Mouse (Mus musculus): ENCODE measurements around the gene Mok. TPM values are rescaled to one million over a fixed set of nuclear protein-coding genes. Genes with fewer than 3 reads are reported as not detected.
"Not testable (repeated sequence)": the region's sequence is repeated elsewhere in the genome, so short reads cannot be mapped to it uniquely, and the experiment has no call there.

Mok gene
- polyA plus RNA-seq, 1 experiment from 2014 or later: 0.22 TPM

DNA sequence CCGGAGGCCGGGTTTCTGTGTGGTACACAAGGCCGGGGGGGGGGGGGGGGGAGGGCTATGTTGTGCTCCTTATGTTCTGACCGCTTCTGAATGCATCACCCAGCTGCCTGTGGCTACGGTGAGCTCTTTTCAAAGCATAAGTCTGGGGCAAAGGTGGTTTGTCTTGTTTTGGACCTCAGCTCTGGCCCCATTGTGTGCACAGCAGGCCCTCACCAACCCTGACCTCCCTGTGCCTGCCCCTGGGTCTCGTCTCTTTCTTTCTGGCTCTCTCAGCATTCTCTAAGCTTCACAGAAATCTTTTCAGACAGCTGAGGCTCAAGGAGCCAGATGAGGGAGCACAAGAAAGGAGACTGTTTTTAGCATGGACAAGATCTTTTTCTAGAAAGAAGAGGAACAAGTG, 24.8 kb upstream of the Mok start:
- 62% methylated on average over 5 of the region's 6 CpGs for WGBS (ENCODE audit: insufficient replicate concordance)
- H3K27me3 ChIP-seq: no peaks in the 10 kb centered on the region
- H3K9me3 ChIP-seq (replicated peaks): no peaks in the 10 kb centered on the region
- no peak overlapping the region for H3K4me3 ChIP-seq (replicated peaks)
- no peak overlapping the region for H3K9ac ChIP-seq
- H3K36me3 ChIP-seq (replicated peaks): peaks cover 23% of the 10 kb centered on the region
- peak; percentile 22; the same call in 1 of the 2 replicates for ATAC-seq (ENCODE audit: insufficient read depth)
- peaks cover 34% of the 10 kb centered on the region for H3K4me1 ChIP-seq (replicated peaks)
- H3K27ac ChIP-seq (replicated peaks): peak overlapping the region; percentile 61
- H3K4me2 ChIP-seq: no peak overlapping the region

DNA sequence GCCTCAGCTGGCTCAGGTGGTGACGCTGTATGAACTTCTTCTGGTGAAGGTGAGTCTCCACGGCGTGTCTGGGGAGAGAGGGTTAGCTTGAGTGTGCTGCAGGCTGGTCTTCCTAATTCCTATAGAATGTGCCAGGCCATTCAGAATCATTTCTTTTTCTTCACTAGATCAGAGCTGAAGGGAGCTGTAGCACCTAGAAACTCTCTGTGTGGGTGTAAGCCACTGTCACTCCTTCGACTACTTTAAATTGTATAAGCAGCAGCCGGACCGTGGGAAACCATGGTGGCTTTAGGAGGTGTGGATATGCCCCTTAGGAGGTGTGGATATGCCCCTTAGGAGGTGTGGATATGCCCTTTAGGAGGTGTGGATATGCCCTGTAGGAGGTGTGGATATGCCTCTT, 23.3 kb upstream of the Mok start:
- WGBS (ENCODE audit: insufficient replicate concordance): 75% methylated on average over 6 of the region's 6 CpGs
- H3K4me2 ChIP-seq: no peak overlapping the region
- H3K27me3 ChIP-seq: no peaks in the 10 kb centered on the region
- H3K9me3 ChIP-seq (replicated peaks): no peaks in the 10 kb centered on the region
- H3K36me3 ChIP-seq (replicated peaks): peaks cover 15% of the 10 kb centered on the region
- H3K9ac ChIP-seq: no peak overlapping the region
- no peak overlapping the region for H3K27ac ChIP-seq (replicated peaks)
- no peak for ATAC-seq (ENCODE audit: insufficient read depth)
- H3K4me1 ChIP-seq (replicated peaks): peaks cover 20% of the 10 kb centered on the region
- H3K4me3 ChIP-seq (replicated peaks): no peak overlapping the region

DNA sequence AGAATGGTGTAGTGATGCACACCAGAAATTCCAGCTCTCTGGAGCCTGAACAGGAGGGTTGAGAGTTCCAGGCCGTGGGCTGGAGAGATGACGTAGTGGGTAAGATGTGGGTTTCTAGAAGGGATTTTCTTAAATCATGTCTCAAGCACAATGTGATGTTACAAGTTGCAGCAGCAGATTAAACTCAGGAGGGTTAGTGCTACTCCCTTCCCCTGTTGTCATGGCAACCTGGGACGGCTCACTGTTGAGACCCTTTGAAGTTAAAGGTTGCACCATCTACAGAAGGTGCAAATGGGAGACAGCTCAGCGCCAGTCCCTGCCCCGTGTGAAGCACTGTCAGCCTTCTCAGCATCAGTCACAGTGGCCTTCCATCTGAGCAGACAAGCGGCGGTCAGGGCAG, 20.5 kb upstream of the Mok start:
- 74% methylated on average over 7 of the region's 7 CpGs for WGBS (ENCODE audit: insufficient replicate concordance)
- no peak overlapping the region for H3K9ac ChIP-seq
- H3K4me2 ChIP-seq: no peak overlapping the region
- H3K27ac ChIP-seq (replicated peaks): no peak overlapping the region
- H3K27me3 ChIP-seq: no peaks in the 10 kb centered on the region
- no peak overlapping the region for H3K4me3 ChIP-seq (replicated peaks)
- 0 out of 2 replicates have a peak, but pooled peaks cover under 1% of the 10 kb centered on the region for H3K36me3 ChIP-seq (replicated peaks)
- no peaks in the 10 kb centered on the region for H3K9me3 ChIP-seq (replicated peaks)
- H3K4me1 ChIP-seq (replicated peaks): peaks cover 20% of the 10 kb centered on the region
- ATAC-seq (ENCODE audit: insufficient read depth): no peak

DNA sequence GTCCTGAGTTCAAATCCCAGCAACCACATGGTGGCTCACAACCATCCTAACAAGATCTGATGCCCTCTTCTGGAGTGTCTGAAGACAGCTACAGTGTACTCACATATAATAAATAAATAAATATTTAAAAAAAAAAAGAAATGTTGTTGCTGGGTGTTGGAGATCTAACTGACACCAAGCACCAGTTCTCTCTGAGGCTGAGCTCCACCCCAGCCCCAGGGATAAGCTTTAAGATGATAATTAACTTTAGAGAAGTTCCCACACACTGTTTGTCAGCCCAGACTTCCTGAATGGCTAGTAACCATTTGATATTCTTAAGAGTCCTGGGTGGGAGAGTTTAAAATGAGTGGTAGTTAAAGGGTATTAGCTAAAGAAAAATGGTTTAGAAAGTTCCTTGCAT, 19.6 kb upstream of the Mok start:
- Histone ChIP-seq H3K9me3 (replicated peaks) (no peaks in the 10 kb centered on the region), H3K36me3 (replicated peaks) (peaks cover 10% of the 10 kb centered on the region), H3K9ac (no peak overlapping the region), H3K27me3 (no peaks in the 10 kb centered on the region), H3K4me2 (no peak overlapping the region), H3K4me3 (replicated peaks) (no peak overlapping the region), H3K4me1 (replicated peaks) (peaks cover 22% of the 10 kb centered on the region), H3K27ac (replicated peaks) (no peak overlapping the region)
- ATAC-seq (ENCODE audit: insufficient read depth): no peak

DNA sequence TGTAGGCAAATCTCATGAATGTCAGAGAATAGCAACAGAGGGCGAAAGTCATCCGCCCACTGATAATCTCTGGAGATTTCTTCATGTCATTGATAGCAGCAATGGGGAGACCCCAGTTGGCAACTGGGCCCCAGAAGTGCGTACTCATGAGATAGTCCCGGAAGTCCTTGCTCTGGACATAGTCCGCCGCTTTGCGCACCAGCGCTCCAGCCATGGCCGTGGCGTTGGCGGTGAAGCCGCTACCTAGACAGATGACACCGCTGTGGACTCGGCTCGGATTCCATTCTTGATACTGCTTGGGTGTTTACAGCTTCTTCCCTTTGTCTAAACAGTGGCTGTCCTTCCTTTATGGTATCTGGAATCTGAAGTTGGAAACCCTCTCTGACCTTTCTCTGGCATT, 17.9 kb upstream of the Mok start:
- not testable (repeated sequence) for H3K9me3 ChIP-seq (replicated peaks); H3K4me3 ChIP-seq (replicated peaks); H3K27ac ChIP-seq (replicated peaks); ATAC-seq (ENCODE audit: insufficient read depth); H3K4me2 ChIP-seq; H3K9ac ChIP-seq; H3K27me3 ChIP-seq
- Histone ChIP-seq H3K4me1 (replicated peaks) (peaks cover 25% of the 10 kb centered on the region), H3K36me3 (replicated peaks) (peaks cover 14% of the 10 kb centered on the region)
- WGBS (ENCODE audit: insufficient replicate concordance): 89% methylated on average over 15 of the region's 15 CpGs

DNA sequence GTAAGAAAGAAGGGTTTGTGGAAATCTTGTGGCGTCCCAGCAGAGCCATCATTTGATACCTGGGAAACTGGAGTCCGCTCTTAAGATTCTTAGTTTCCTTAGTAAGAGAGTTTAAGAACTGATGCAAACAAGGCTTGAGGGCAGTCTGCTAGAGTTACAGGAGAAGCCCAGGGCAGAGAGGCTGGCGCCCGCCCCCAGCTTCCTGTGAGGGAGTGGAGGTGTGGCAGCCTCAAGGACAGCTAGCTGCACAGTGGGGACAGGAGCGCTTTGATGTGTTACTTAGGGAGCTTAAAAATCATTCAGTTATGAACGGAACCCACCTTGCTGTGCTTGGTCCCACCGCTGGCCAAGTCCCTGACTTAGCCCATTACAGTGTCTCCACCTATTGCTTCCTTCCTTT, 16.5 kb upstream of the Mok start:
- no peaks in the 10 kb centered on the region for H3K27me3 ChIP-seq
- no peak overlapping the region for H3K4me3 ChIP-seq (replicated peaks)
- no peak overlapping the region for H3K4me2 ChIP-seq
- H3K4me1 ChIP-seq (replicated peaks): peaks cover 30% of the 10 kb centered on the region
- H3K9ac ChIP-seq: no peak overlapping the region
- peaks cover 14% of the 10 kb centered on the region for H3K36me3 ChIP-seq (replicated peaks)
- H3K9me3 ChIP-seq (replicated peaks): no peaks in the 10 kb centered on the region
- no peak overlapping the region for H3K27ac ChIP-seq (replicated peaks)
- no peak for ATAC-seq (ENCODE audit: insufficient read depth)
- 50% methylated on average over 7 of the region's 7 CpGs for WGBS (ENCODE audit: insufficient replicate concordance)

DNA sequence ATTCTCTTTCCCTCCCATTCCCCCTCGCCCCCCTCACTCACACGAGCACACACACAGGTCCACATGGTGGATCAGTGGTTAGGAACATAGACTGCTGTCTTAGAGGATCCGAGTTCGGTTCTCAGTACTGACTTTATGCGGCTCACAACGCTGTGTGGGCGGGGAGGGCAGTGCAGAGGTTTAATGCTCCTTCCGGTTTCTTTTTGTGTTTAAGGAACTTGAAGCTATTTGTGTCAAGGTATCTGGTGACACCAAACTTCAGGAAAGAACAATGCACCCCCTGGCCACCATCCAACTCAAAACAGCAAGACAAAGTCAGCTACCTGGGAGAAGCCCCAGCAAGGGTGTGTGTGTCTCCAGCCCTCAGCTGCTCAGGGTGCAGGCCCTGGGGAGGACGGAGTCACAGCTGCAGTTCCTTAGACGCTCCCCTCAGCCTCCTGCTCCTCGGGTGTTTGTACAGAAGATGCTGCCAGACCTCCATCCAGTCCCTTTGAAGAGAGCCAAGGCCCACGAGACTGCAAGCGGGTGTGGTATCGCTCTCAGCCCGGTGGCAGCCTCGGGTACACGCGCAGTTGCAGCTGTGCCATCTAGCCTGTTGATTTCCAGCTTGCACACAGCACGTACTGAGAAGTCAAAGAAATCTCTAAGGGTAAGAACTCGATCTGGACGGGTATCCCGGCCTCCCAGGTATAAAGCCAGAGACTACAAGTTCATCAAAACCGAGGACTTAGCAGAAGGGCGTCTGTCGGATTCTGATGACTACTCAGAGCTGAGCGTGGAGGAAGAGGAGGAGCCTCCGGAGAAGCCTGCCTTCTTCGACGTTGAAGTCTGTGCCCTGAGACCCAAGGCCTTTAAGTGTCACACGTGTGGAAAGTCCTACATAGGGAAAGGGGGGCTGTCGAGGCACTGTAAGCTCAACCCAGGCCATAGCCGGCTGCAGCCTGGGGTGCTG, 14.3 kb upstream of the Mok start:
- Histone ChIP-seq H3K9ac (no peak overlapping the region), H3K4me2 (no peak overlapping the region; the same call in 1 of the 2 replicates), H3K4me3 (replicated peaks) (no peak overlapping the region), H3K4me1 (replicated peaks) (peaks cover 52% of the 10 kb centered on the region), H3K27me3 (no peaks in the 10 kb centered on the region), H3K9me3 (replicated peaks) (no peaks in the 10 kb centered on the region), H3K27ac (replicated peaks) (no peak overlapping the region), H3K36me3 (replicated peaks) (peaks cover 14% of the 10 kb centered on the region)
- WGBS (ENCODE audit: insufficient replicate concordance): 67% methylated on average over 32 of the region's 32 CpGs
- no peak for ATAC-seq (ENCODE audit: insufficient read depth)

DNA sequence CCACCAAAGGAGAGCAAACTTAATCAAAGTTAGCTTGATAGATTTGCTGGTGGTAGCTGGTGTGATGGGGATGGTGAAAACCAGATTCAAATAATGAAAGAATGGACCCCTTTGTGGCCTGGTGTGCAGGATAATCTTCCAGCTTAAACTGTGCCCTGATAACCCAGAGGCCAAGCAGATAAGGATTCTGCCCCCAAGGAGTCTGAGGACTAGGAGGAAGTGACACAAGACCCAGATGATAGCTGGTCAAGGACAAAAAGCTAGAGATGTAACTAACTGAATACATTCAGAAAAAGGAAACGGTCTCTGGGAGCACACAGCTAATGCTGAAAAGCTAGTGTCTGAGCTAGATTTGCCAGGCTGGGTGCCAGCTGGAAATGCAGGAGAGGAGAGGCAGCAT, 11.2 kb upstream of the Mok start:
- no peak overlapping the region for H3K27ac ChIP-seq (replicated peaks)
- H3K36me3 ChIP-seq (replicated peaks): peaks cover 14% of the 10 kb centered on the region
- peaks cover 7% of the 10 kb centered on the region for H3K27me3 ChIP-seq
- H3K9me3 ChIP-seq (replicated peaks): no peaks in the 10 kb centered on the region
- peaks cover 50% of the 10 kb centered on the region for H3K4me1 ChIP-seq (replicated peaks)
- H3K9ac ChIP-seq: no peak overlapping the region
- WGBS (ENCODE audit: insufficient replicate concordance): 22% methylated on average over 1 of the region's 1 CpGs
- ATAC-seq (ENCODE audit: insufficient read depth): no peak
- H3K4me2 ChIP-seq: peak overlapping the region; percentile 91
- no peak overlapping the region for H3K4me3 ChIP-seq (replicated peaks)

DNA sequence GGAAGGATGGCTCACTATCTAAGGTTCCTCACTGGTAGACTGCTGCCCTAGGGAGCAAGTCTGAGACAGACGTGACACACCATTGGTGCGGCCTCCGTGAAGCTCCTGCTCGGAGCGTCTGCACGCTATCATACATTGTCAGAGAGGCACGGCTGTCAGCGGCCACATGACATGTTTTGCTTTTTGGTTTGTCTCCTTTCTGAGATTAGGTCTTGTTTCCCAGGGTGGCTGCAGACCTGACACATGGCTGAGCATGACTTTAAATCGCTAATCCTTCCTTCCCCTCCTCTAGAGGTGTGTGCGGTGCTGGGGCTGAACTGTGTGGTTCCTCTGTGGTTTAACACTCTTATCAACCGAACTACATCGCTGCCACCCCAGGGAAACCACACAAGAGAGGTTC, 10.7 kb upstream of the Mok start:
- Histone ChIP-seq H3K36me3 (replicated peaks) (peaks cover 14% of the 10 kb centered on the region), H3K9ac (peak overlapping the region; percentile 80; the same call in 1 of the 2 replicates), H3K27ac (replicated peaks) (peak overlapping the region; percentile 78), H3K9me3 (replicated peaks) (no peaks in the 10 kb centered on the region), H3K4me3 (replicated peaks) (peak overlapping the region; percentile 81), H3K4me2 (peak overlapping the region; percentile 91), H3K4me1 (replicated peaks) (peaks cover 47% of the 10 kb centered on the region), H3K27me3 (peaks cover 7% of the 10 kb centered on the region)
- 14% methylated on average over 12 of the region's 12 CpGs for WGBS (ENCODE audit: insufficient replicate concordance)
- ATAC-seq (ENCODE audit: insufficient read depth): peak; percentile 64

DNA sequence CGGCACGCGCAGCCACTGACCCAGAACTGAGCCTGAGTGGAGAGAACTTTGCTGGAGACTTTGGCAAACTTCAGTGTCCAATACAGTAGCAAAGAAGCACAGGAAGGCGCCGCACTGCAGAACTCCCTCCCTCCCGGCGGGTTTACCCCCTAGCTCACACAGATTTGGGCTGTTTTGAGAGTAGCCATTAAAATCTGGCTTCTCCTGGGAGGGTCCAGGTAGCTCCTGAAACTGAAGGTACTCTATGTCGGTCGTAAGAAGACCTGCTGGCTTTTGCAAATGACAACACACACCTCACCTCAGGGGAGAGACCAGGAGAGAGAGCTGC, 10.2 kb upstream of the Mok start:
- ATAC-seq (ENCODE audit: insufficient read depth): 0 out of 2 replicates have a peak, but pooled peaks have one; percentile 2
- Histone ChIP-seq H3K36me3 (replicated peaks) (peaks cover 10% of the 10 kb centered on the region), H3K4me2 (peak overlapping the region; percentile 91), H3K9ac (peak overlapping the region; percentile 80), H3K4me3 (replicated peaks) (peak overlapping the region; percentile 81), H3K4me1 (replicated peaks) (peaks cover 47% of the 10 kb centered on the region), H3K27me3 (peaks cover 7% of the 10 kb centered on the region), H3K27ac (replicated peaks) (peak overlapping the region; percentile 78), H3K9me3 (replicated peaks) (no peaks in the 10 kb centered on the region)
- 8% methylated on average over 9 of the region's 9 CpGs for WGBS (ENCODE audit: insufficient replicate concordance)

DNA sequence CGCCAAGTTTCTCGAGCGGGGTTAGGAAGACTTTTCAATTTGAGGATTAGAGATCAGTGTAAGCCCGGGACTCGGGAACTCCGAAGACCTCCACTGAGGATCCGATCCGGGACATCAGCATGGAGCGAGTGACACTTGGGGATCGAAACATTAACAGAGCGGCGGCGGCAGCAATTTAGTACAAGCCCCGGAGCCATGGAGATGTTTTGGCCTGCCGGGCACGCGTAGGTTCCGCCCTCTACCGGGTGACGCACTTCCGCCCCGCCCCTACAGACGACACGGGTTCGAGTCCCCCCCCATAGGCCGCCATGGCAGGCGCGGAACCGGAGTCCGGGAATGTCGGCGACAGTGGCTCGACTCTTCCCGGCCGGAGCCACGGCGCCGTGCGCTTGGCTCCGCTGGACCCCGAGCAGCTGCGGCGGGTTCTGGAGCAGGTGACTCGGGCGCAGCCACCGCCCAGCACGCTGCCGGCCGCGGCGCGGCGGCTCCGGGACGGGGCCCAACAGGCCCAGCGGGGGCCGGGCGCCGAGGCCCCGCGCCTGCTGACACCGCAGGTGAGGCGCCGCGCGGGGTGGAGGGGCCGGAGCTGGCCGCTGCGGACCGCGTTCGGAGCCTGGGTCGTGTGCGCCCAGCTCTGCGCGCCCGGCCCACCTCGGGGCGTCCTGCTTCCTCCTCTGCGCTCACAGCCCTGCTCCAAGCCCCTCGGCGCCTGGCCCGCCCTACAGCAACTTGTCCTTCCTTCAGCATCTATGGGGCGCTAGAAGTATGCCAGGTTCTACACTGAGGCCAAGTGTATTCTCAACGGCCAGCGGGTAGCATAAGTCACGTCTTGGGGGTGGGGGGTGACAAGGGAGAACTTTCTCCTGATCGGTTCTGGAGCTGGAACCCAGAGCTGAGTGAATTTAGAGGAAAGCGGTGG, 9.5 kb upstream of the Mok start, which contains the start of gene Zfp839:
Gene Zfp839, plus strand, starts transcription at position 244 of the 919 bp plus-strand sequence.
- Histone ChIP-seq H3K27me3 (peaks cover 7% of the 10 kb centered on the region), H3K9ac (peak within 1 kb of the TSS; percentile 80), H3K27ac (replicated peaks) (peak within 1 kb of the TSS; percentile 78), H3K36me3 (replicated peaks) (peaks cover 4% of the 10 kb centered on the region; the same call in 1 of the 2 replicates), H3K9me3 (replicated peaks) (no peaks in the 10 kb centered on the region), H3K4me3 (replicated peaks) (peak within 1 kb of the TSS; percentile 81), H3K4me2 (peak within 1 kb of the TSS; percentile 91), H3K4me1 (replicated peaks) (peaks cover 47% of the 10 kb centered on the region)
- peak; percentile 64 for ATAC-seq (ENCODE audit: insufficient read depth)
- WGBS (ENCODE audit: insufficient replicate concordance): under 1% methylated on average over 82 of the region's 89 CpGs
